In the genomic region with DNA sequence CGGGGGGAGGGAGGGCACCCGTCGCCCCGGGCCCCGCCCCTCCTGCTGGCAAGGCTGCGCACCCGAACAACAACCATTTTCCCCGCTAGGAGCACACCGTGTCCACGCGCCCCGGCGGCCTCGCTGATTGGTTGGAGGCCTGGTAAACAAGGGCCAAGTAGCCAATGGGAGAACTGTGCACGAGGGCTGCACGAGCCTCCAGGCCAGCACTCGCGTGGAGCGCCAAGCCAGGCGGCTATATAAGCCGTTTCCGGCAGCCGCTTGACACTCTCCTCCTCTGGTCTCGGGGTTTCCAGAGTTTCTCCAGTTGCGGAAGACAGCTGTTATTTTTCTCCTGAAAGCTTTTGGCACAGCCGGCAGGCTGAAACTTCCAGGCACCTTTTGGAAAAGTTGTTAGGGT, we compare ENCODE assay signal across 8 mouse cellular contexts. TPM values are rescaled to one million over a fixed set of nuclear protein-coding genes. Genes with fewer than 3 reads are reported as not detected.
DNase-seq lines count a peak whose midpoint lies in the region; ATAC-seq and TF ChIP-seq lines count a peak whose summit lies in the region.

TSS of gene Txnip (plus strand) at position 264 of the 400 bp plus-strand sequence.

- no peaks in the 10 kb centered on the region for H3K27me3 ChIP-seq in kidney, embryonic 14.5 days (ENCODE audit: control insufficient read depth, insufficient read depth, low read length)
- H3K27me3 ChIP-seq in limb, embryonic 15.5 days, result no peaks in the 10 kb centered on the region

- H3K36me3 ChIP-seq in kidney, embryonic 14.5 days (ENCODE audit: control insufficient read depth, insufficient read depth, low read length), result peaks cover 24% of the 10 kb centered on the region
- H3K36me3 ChIP-seq in limb, embryonic 15.5 days, result peaks cover 23% of the 10 kb centered on the region

- no peaks in the 10 kb centered on the region for H3K9me3 ChIP-seq in kidney, embryonic 14.5 days (ENCODE audit: control insufficient read depth, low read length)
- H3K9me3 ChIP-seq in limb, embryonic 15.5 days, result no peaks in the 10 kb centered on the region

- WGBS in kidney, embryonic 14.5 days, result under 1% methylated on average over 26 of the region's 26 CpGs
- under 1% methylated on average over 26 of the region's 26 CpGs for WGBS in limb, embryonic 15.5 days

- peak within 1 kb of the TSS; percentile 85 for H3K4me3 ChIP-seq in bone marrow macrophage, adult 2 months (ENCODE audit: insufficient read depth, low read length)
- H3K4me3 ChIP-seq in embryonic fibroblast, embryonic 13.5 days (ENCODE audit: insufficient read depth, low read length), result peak within 1 kb of the TSS; percentile 82
- H3K4me3 ChIP-seq in kidney, embryonic 14.5 days (ENCODE audit: low read length), result peak within 1 kb of the TSS; percentile 79
- peak within 1 kb of the TSS; percentile 59 for H3K4me3 ChIP-seq in limb, embryonic 15.5 days

- peak; percentile 99 for ATAC-seq in kidney, embryonic 14.5 days (ENCODE audit: low FRiP score, low TSS enrichment)
- ATAC-seq in limb, embryonic 15.5 days (ENCODE audit: insufficient number of reproducible peaks, low FRiP score, low TSS enrichment, low read depth), result peak; percentile 98

- peak; percentile 98 for TF ChIP-seq POLR2A in bone marrow macrophage, adult 2 months (IDR thresholded peaks at IDR 0.05; ENCODE audit: borderline replicate concordance, low read depth, low read length)
- peak; percentile 97 for TF ChIP-seq POLR2A in embryonic fibroblast, embryonic 13.5 days (IDR thresholded peaks at IDR 0.05; ENCODE audit: low read depth, low read length)

- TF ChIP-seq CTCF in bone marrow macrophage, adult 2 months (IDR thresholded peaks at IDR 0.05; ENCODE audit: low read depth, low read length), result no peak
- TF ChIP-seq CTCF in embryonic fibroblast, embryonic 13.5 days (IDR thresholded peaks at IDR 0.05; ENCODE audit: borderline replicate concordance, insufficient read depth, low read length), result 0 out of 2 replicates have a peak, but pooled peaks have one; percentile 2

- peaks cover 16% of the 10 kb centered on the region for H3K4me1 ChIP-seq in bone marrow macrophage, adult 2 months (ENCODE audit: control insufficient read depth, insufficient read depth, low read length)
- peaks cover 7% of the 10 kb centered on the region; the same call in 1 of the 2 replicates for H3K4me1 ChIP-seq in embryonic fibroblast, embryonic 13.5 days (ENCODE audit: control insufficient read depth, insufficient read depth, low read length)
- peaks cover 44% of the 10 kb centered on the region for H3K4me1 ChIP-seq in kidney, embryonic 14.5 days (ENCODE audit: control insufficient read depth, insufficient read depth, low read length)
- peaks cover 50% of the 10 kb centered on the region for H3K4me1 ChIP-seq in limb, embryonic 15.5 days

- peak within 1 kb of the TSS; percentile 81 for H3K4me2 ChIP-seq in kidney, embryonic 14.5 days (replicated peaks; ENCODE audit: low read depth, low read length)
- peak within 1 kb of the TSS; percentile 67 for H3K4me2 ChIP-seq in limb, embryonic 15.5 days

- peak within 1 kb of the TSS; percentile 100 for H3K27ac ChIP-seq in bone marrow macrophage, adult 2 months (ENCODE audit: insufficient read depth, low read depth, low read length)
- peak within 1 kb of the TSS; percentile 37 for H3K27ac ChIP-seq in embryonic fibroblast, embryonic 13.5 days (ENCODE audit: insufficient read depth, low read length)
- H3K27ac ChIP-seq in kidney, embryonic 14.5 days (ENCODE audit: low read depth, low read length), result peak within 1 kb of the TSS; percentile 93
- H3K27ac ChIP-seq in limb, embryonic 15.5 days, result peak within 1 kb of the TSS; percentile 94

- peak; percentile 100 for DNase-seq in A20 (ENCODE audit: low read depth, low spot score)
- peak; percentile 100 for DNase-seq in heart, adult 9 months (ENCODE audit: low spot score in 2 of 2)
- DNase-seq in monocyte, adult 2 months (ENCODE audit: low read depth in 1 of 2, low spot score in 2 of 2), result peak; percentile 97 to 98
- peak; percentile 100 for DNase-seq in spleen, postnatal 36 days (ENCODE audit: low spot score in 2 of 2)

- H3K9ac ChIP-seq in kidney, embryonic 14.5 days (ENCODE audit: low read depth, low read length), result peak within 1 kb of the TSS; percentile 86
- H3K9ac ChIP-seq in limb, embryonic 15.5 days, result peak within 1 kb of the TSS; percentile 65

RNA-seq across cellular contexts. Expression of gene Txnip, which starts in this region (rescaled TPM):
- 868 and 944 TPM in 2 replicates for polyA plus RNA-seq in bone marrow macrophage, adult 2 months (2012; ENCODE audit: insufficient read depth, insufficient read length, missing spikeins)
- 37.6 and 98.8 TPM in 2 replicates for polyA plus RNA-seq in embryonic fibroblast, embryonic 13.5 days (2011; ENCODE audit: insufficient read length, low read depth, missing spikeins)
- 91.1 and 148 TPM in 2 replicates for polyA plus RNA-seq in kidney, embryonic 14.5 days (2014; fragmentation: Nextera tagmentation; extraction: Ambion mirVana)
- polyA plus RNA-seq in limb, embryonic 15.5 days (2015; fragmentation: Nextera tagmentation; extraction: Ambion mirVana), result 151 and 157 TPM in 2 replicates

Comparison
In these comparisons a context has a peak if more than half of its experiments do, and no peak if none do; other contexts are left out.
1. Peak in every context shown above with its lines: DNase-seq, ATAC-seq, H3K4me3 ChIP-seq and H3K27ac ChIP-seq.
2. H3K27ac ChIP-seq: peak in every context shown above with its lines; median percentile 100 in bone marrow macrophage, adult 2 months; 94 in limb, embryonic 15.5 days; 93 in kidney, embryonic 14.5 days; 37 in embryonic fibroblast, embryonic 13.5 days.